ENCODE assay signal across 7 mouse cellular contexts in the genomic region with DNA sequence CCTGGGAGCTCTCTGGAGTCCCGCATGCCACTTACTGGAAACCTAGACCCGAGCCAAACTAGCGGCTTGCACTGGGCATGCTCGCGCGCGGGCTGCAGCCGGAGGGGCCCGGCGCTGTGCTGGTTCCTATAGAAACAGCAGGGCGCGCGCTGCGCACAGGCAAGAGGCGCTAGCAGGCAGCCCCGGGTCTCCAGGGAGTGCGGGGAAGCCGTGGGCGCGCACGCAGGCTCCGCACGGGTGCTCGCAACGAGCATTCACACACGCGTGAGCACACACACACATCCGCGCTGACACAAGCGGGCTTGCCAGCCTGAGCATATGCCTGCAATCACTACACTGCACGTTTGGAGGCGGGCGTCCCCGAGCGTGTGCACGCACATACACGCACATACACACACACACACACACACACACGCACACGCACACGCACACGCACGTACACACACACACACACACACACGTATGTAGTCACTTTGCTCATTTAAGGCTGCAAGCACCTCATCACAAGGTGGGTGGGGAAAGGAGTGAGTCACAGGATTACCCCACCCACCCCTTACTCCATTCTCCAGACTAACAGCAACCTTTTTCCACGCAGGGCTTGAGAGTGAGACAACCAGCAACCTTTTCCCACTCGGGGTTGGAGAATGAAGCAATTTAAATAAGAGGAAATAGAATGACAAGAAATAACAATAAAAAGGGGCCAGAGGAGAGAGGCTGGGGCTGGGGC. TPM values are rescaled to one million over a fixed set of nuclear protein-coding genes. Genes with fewer than 3 reads are reported as not detected.
DNase-seq lines count a peak whose midpoint lies in the region; ATAC-seq and TF ChIP-seq lines count a peak whose summit lies in the region.

No protein-coding gene starts in this region.

- H3K9ac ChIP-seq in hindbrain, postnatal 0 days (replicated peaks; ENCODE audit: low read length), result peak overlapping the region; percentile 63

- peak; percentile 80 for DNase-seq in adipocyte (ENCODE audit: low spot score)
- DNase-seq in cerebellum, postnatal 25 days, result peak; percentile 87 to 88
- peak; percentile 42 for DNase-seq in gastrocnemius, adult 18-20 months (ENCODE audit: low spot score)
- DNase-seq in hindbrain, postnatal 0 days (ENCODE audit: low spot score), result peak; percentile 98
- DNase-seq in left cerebral cortex, adult 8-10 months (ENCODE audit: low spot score in 2 of 2), result peak; percentile 64 to 92
- peak; percentile 95 to 96 for DNase-seq in right cerebral cortex, postnatal 10 days (ENCODE audit: low spot score in 2 of 2)

- no peaks in the 10 kb centered on the region for H3K9me3 ChIP-seq in hindbrain, postnatal 0 days (ENCODE audit: low read length)

- TF ChIP-seq CTCF in hindbrain, postnatal 0 days (IDR thresholded peaks at IDR 0.05; ENCODE audit: low read depth), result peak; percentile 42; the same call in 1 of the 2 replicates

- no peaks in the 10 kb centered on the region for H3K27me3 ChIP-seq in hindbrain, postnatal 0 days (ENCODE audit: insufficient read depth, low read length)

- peak overlapping the region; percentile 92 for H3K4me2 ChIP-seq in hindbrain, postnatal 0 days (ENCODE audit: low read depth, low read length)

- under 1% methylated on average over 44 of the region's 45 CpGs for WGBS in hindbrain, postnatal 0 days
- under 1% methylated on average over 42 of the region's 45 CpGs for WGBS in macrophage (ENCODE audit: missing documents)

- peaks cover 13% of the 10 kb centered on the region for H3K4me1 ChIP-seq in hindbrain, postnatal 0 days (ENCODE audit: insufficient read depth, low read length)

- H3K79me2 ChIP-seq in macrophage (ENCODE audit: inconsistent target), result no peaks in the 10 kb centered on the region

- H3K36me3 ChIP-seq in hindbrain, postnatal 0 days (ENCODE audit: insufficient read depth, low read length), result no peaks in the 10 kb centered on the region
- no peaks in the 10 kb centered on the region for H3K36me3 ChIP-seq in macrophage (ENCODE audit: inconsistent target)

- peak overlapping the region; percentile 81 for H3K27ac ChIP-seq in hindbrain, postnatal 0 days
- H3K27ac ChIP-seq in macrophage, result no peak overlapping the region

- peak; percentile 96 for ATAC-seq in hindbrain, postnatal 0 days

- H3K4me3 ChIP-seq in hindbrain, postnatal 0 days (ENCODE audit: low read length), result peak overlapping the region; percentile 57
- H3K4me3 ChIP-seq in macrophage (ENCODE audit: inconsistent target), result peak overlapping the region; percentile 10; the same call in 1 of the 2 replicates

RNA-seq across cellular contexts. Expression of a gene that starts 11.2 kb away (rescaled TPM):
- total RNA-seq in gastrocnemius, adult 18-20 months (2021), result 1 to 10 TPM; 2.1 to 4.7 TPM
- total RNA-seq in hindbrain, postnatal 0 days (2014; rRNA removed), result 40.3 and 50.7 TPM in 2 replicates
- polyA plus RNA-seq in hindbrain, postnatal 0 days (2015; fragmentation: Nextera tagmentation; extraction: Ambion mirVana), result 24.4 and 26.0 TPM in 2 replicates
- 10 to 100 TPM; 67.0 to 85.3 (median 71.8) TPM for total RNA-seq in left cerebral cortex, adult 8-10 months (2022)
- total RNA-seq in macrophage (2018; cell fraction: chromatin; rRNA removed), result under 1 TPM in 3 of 26 experiments, not detected in 23; 0.35 to 0.65 (median 0.49) TPM
- under 1 TPM in 9 of 26 experiments, not detected in 17; under 0.01 to 0.10 (median 0.05) TPM for total RNA-seq in macrophage (2018; cell fraction: cytosol; rRNA removed)
- total RNA-seq in macrophage (2018; cell fraction: nucleus; rRNA removed), result under 1 TPM in 3 of 26 experiments, not detected in 23; 0.18 to 0.37 (median 0.28) TPM
- 0.03 TPM in 1 of 3 replicates, not detected in the others for polyA plus RNA-seq in macrophage (2018)

RNA-seq across cellular contexts. Expression of a gene that starts 18.2 kb away (rescaled TPM):
- total RNA-seq in gastrocnemius, adult 18-20 months (2021), result 1 to 10 TPM; 4.5 to 5.6 TPM
- total RNA-seq in hindbrain, postnatal 0 days (2014; rRNA removed), result 0.79 and 2.4 TPM in 2 replicates
- polyA plus RNA-seq in hindbrain, postnatal 0 days (2015; fragmentation: Nextera tagmentation; extraction: Ambion mirVana), result 2.7 and 3.0 TPM in 2 replicates
- total RNA-seq in left cerebral cortex, adult 8-10 months (2022), result 1 to 10 TPM; 2.7 to 3.7 (median 3.1) TPM
- not detected for total RNA-seq in macrophage (2018; cell fraction: chromatin; rRNA removed)
- not detected for total RNA-seq in macrophage (2018; cell fraction: cytosol; rRNA removed)
- not detected for total RNA-seq in macrophage (2018; cell fraction: nucleus; rRNA removed)
- polyA plus RNA-seq in macrophage (2018), result not detected in 3 replicates

RNA-seq across cellular contexts. Expression of a gene that starts 23.0 kb away (rescaled TPM):
- total RNA-seq in gastrocnemius, adult 18-20 months (2021), result 1,000 to 10,000 TPM; 1,743 to 2,314 TPM
- total RNA-seq in hindbrain, postnatal 0 days (2014; rRNA removed), result 8.7 and 9.1 TPM in 2 replicates
- 31.2 and 31.4 TPM in 2 replicates for polyA plus RNA-seq in hindbrain, postnatal 0 days (2015; fragmentation: Nextera tagmentation; extraction: Ambion mirVana)
- total RNA-seq in left cerebral cortex, adult 8-10 months (2022), result 100 to 1,000 TPM; 157 to 185 (median 170) TPM
- total RNA-seq in macrophage (2018; cell fraction: chromatin; rRNA removed), result 10 to 100 TPM in 1 of 26 experiments, not detected in 25; 11.5 TPM
- under 1 TPM in 25 of 26 experiments, not detected in 1; 0.19 to 0.94 (median 0.59) TPM for total RNA-seq in macrophage (2018; cell fraction: cytosol; rRNA removed)
- total RNA-seq in macrophage (2018; cell fraction: nucleus; rRNA removed), result 1 to 10 TPM in 3 of 26 experiments, not detected in 23; 1.3 to 1.7 (median 1.3) TPM
- 0.48 to 0.95 TPM (median 0.95 TPM) in 3 replicates for polyA plus RNA-seq in macrophage (2018)

RNA-seq across cellular contexts. Expression of a gene that starts 24.1 kb away (rescaled TPM):
- 100 to 1,000 TPM; 120 to 134 TPM for total RNA-seq in gastrocnemius, adult 18-20 months (2021)
- 5.4 TPM in 1 of 2 replicates, not detected in the other for total RNA-seq in hindbrain, postnatal 0 days (2014; rRNA removed)
- 2.2 and 2.9 TPM in 2 replicates for polyA plus RNA-seq in hindbrain, postnatal 0 days (2015; fragmentation: Nextera tagmentation; extraction: Ambion mirVana)
- 1 to 10 TPM in 3 of 4 experiments, under 1 TPM in 1; 0.74 to 2.4 (median 1.9) TPM for total RNA-seq in left cerebral cortex, adult 8-10 months (2022)
- not detected for total RNA-seq in macrophage (2018; cell fraction: chromatin; rRNA removed)
- not detected for total RNA-seq in macrophage (2018; cell fraction: cytosol; rRNA removed)
- not detected for total RNA-seq in macrophage (2018; cell fraction: nucleus; rRNA removed)
- not detected in 3 replicates for polyA plus RNA-seq in macrophage (2018)

RNA-seq across cellular contexts. Expression of a gene that starts 39.9 kb away (rescaled TPM):
- 1 to 10 TPM; 4.2 to 4.4 TPM for total RNA-seq in gastrocnemius, adult 18-20 months (2021)
- total RNA-seq in hindbrain, postnatal 0 days (2014; rRNA removed), result 8.9 and 11.7 TPM in 2 replicates
- polyA plus RNA-seq in hindbrain, postnatal 0 days (2015; fragmentation: Nextera tagmentation; extraction: Ambion mirVana), result 9.6 and 12.0 TPM in 2 replicates
- 1 to 10 TPM; 5.3 to 6.6 (median 5.8) TPM for total RNA-seq in left cerebral cortex, adult 8-10 months (2022)
- total RNA-seq in macrophage (2018; cell fraction: chromatin; rRNA removed), result 10 to 100 TPM in 5 of 26 experiments, 1 to 10 TPM in 21; 3.5 to 13.8 (median 8.4) TPM
- total RNA-seq in macrophage (2018; cell fraction: cytosol; rRNA removed), result 1 to 10 TPM; 2.3 to 4.5 (median 3.2) TPM
- 10 to 100 TPM in 6 of 26 experiments, 1 to 10 TPM in 20; 6.0 to 14.5 (median 9.2) TPM for total RNA-seq in macrophage (2018; cell fraction: nucleus; rRNA removed)
- 2.4 to 5.8 TPM (median 2.7 TPM) in 3 replicates for polyA plus RNA-seq in macrophage (2018)

Comparison
In these comparisons a context has a peak if more than half of its experiments do, and no peak if none do; other contexts are left out.
1. DNase-seq: peak in every context shown above with its lines; median percentile 98 in hindbrain, postnatal 0 days; 96 in right cerebral cortex, postnatal 10 days; 88 in cerebellum, postnatal 25 days; 80 in adipocyte; 78 in left cerebral cortex, adult 8-10 months; 42 in gastrocnemius, adult 18-20 months.
2. RNA of a gene that starts 23.0 kb away (total RNA-seq): 1,743 to 2,314 TPM in gastrocnemius, adult 18-20 months and 157 to 185 TPM in left cerebral cortex, adult 8-10 months; 8.7 to 9.1 TPM in hindbrain, postnatal 0 days; every median in the first group is over 10 times any median in the second.